Mouse (Mus musculus): ENCODE measurements around the gene Cage1. TPM values are rescaled to one million over a fixed set of nuclear protein-coding genes. Genes with fewer than 3 reads are reported as not detected.

Cage1 gene
- polyA plus RNA-seq, 1 experiment: not detected

GRCm38 (mm10) chr13:38015591-38015990, 21.3 kb downstream of the Cage1 start:
- H3K4me3 ChIP-seq (replicated peaks): no peak overlapping the region
- TF ChIP-seq GATA1 (IDR thresholded peaks at IDR 0.05; ENCODE audit: borderline replicate concordance, low read length): no peak
- TF ChIP-seq FLI1 (IDR thresholded peaks at IDR 0.05; ENCODE audit: low read length): no peak

DNA sequence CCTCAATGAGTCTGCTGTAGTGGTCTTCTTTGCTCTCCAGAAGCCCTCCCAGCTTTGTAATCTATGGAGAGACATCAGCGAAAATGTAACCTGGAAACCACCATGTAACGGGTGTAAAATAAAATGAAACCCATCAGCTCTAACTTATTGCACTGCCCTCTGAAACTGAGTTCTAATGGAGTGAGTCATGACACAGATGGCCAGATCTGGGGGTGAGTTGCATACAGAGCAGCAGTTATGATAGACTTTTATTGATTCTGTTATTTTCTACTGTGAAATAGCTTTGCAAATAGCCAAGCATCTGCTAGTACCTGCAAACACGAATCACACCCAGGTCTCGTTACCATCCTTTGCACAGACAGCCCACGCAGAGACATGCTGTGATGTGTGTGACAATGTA, 24.4 kb downstream of the Cage1 start:
- no peaks in the 10 kb centered on the region for H3K27me3 ChIP-seq (replicated peaks)
- H3K36me3 ChIP-seq (replicated peaks; ENCODE audit: low read length): no peaks in the 10 kb centered on the region
- peaks cover 4% of the 10 kb centered on the region for H3K9me3 ChIP-seq
- H3K4me3 ChIP-seq (replicated peaks): no peak overlapping the region
- no peak for TF ChIP-seq GATA1 (IDR thresholded peaks at IDR 0.05; ENCODE audit: borderline replicate concordance, low read length)
- TF ChIP-seq FLI1 (IDR thresholded peaks at IDR 0.05; ENCODE audit: low read length): no peak
- peaks cover 20% of the 10 kb centered on the region for H3K4me1 ChIP-seq

More at GRCm38 (mm10) chr13:38015591-38015990, 21.3 kb downstream of the Cage1 start:
- peaks cover under 1% of the 10 kb centered on the region for H3K4me1 ChIP-seq
- H3K9me3 ChIP-seq: peaks cover 10% of the 10 kb centered on the region
- H3K27me3 ChIP-seq (replicated peaks): no peaks in the 10 kb centered on the region
- no peaks in the 10 kb centered on the region for H3K36me3 ChIP-seq (replicated peaks; ENCODE audit: low read length)

- peaks cover under 1% of the 10 kb centered on the region for H3K9me3 ChIP-seq
Observed at GRCm38 (mm10) chr13:38010444-38010910, 26.4 kb downstream of the Cage1 start.

DNA sequence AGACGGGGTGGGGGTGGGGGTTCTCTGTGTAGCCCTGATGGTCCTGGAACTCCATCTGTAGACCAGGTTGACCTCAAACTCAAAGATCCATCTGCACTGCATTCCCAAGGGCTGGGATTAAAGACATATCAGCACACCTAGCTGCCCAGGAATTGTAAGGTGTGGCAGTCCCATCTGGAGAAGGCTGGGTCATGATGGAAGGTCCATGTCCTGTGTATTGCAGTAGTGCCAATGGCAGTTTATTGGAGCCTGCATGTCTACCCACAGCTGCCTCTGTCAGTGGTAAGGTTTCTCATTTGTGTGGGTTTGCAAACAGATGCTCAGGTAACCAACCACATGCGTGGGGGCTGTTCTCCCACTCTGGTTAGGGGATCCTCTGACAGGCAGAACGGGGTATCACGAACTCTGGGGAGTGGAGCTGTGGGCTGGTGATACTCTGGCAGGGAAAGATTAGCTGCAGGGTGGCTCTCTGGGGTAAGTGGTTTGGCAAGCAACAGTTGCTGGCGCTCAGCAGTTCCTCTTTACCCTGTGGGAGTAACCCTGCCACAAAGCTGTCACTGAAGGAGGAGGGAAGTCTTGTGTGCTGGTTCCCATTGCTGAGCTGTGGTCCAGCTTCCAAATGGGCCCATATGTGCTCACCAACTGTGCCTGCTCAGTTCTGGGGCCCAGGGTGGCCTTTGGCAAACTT, 27.0 kb downstream of the Cage1 start:
- H3K9me3 ChIP-seq: no peaks in the 10 kb centered on the region
- TF ChIP-seq GATA1 (IDR thresholded peaks at IDR 0.05; ENCODE audit: borderline replicate concordance, low read length) (no peak), FLI1 (IDR thresholded peaks at IDR 0.05; ENCODE audit: low read length) (no peak)
- H3K4me1 ChIP-seq: peaks cover 20% of the 10 kb centered on the region
- no peaks in the 10 kb centered on the region for H3K36me3 ChIP-seq (replicated peaks; ENCODE audit: low read length)
- H3K4me3 ChIP-seq (replicated peaks): peak overlapping the region; percentile 84
- H3K27me3 ChIP-seq (replicated peaks): no peaks in the 10 kb centered on the region

More at GRCm38 (mm10) chr13:38010444-38010910, 26.4 kb downstream of the Cage1 start:
- H3K27me3 ChIP-seq (replicated peaks): no peaks in the 10 kb centered on the region
- peak overlapping the region; percentile 84 for H3K4me3 ChIP-seq (replicated peaks)
- TF ChIP-seq GATA1 (IDR thresholded peaks at IDR 0.05; ENCODE audit: borderline replicate concordance, low read length): no peak
- no peak for TF ChIP-seq FLI1 (IDR thresholded peaks at IDR 0.05; ENCODE audit: low read length)
- H3K36me3 ChIP-seq (replicated peaks; ENCODE audit: low read length): no peaks in the 10 kb centered on the region
- peaks cover 20% of the 10 kb centered on the region for H3K4me1 ChIP-seq

- Histone ChIP-seq H3K4me1 (peaks cover 20% of the 10 kb centered on the region), H3K36me3 (replicated peaks; ENCODE audit: low read length) (no peaks in the 10 kb centered on the region), H3K9me3 (peaks cover 3% of the 10 kb centered on the region), H3K27me3 (replicated peaks) (peaks cover 5% of the 10 kb centered on the region), H3K4me3 (replicated peaks) (no peak overlapping the region)
- no peak for TF ChIP-seq GATA1 (IDR thresholded peaks at IDR 0.05; ENCODE audit: borderline replicate concordance, low read length)
- TF ChIP-seq FLI1 (IDR thresholded peaks at IDR 0.05; ENCODE audit: low read length): no peak
Observed at GRCm38 (mm10) chr13:38007972-38008371, 28.9 kb downstream of the Cage1 start.

- TF ChIP-seq FLI1 (IDR thresholded peaks at IDR 0.05; ENCODE audit: low read length): no peak
- no peak for TF ChIP-seq GATA1 (IDR thresholded peaks at IDR 0.05; ENCODE audit: borderline replicate concordance, low read length)
- Histone ChIP-seq H3K36me3 (replicated peaks; ENCODE audit: low read length) (no peaks in the 10 kb centered on the region), H3K4me3 (replicated peaks) (no peak overlapping the region), H3K9me3 (peaks cover 10% of the 10 kb centered on the region), H3K27me3 (replicated peaks) (peaks cover 14% of the 10 kb centered on the region), H3K4me1 (peaks cover 15% of the 10 kb centered on the region)
Observed at GRCm38 (mm10) chr13:38002461-38002860, 34.4 kb downstream of the Cage1 start.

GRCm38 (mm10) chr13:37999713-38000112, 37.2 kb downstream of the Cage1 start:
- H3K4me1 ChIP-seq: peaks cover 16% of the 10 kb centered on the region
- no peaks in the 10 kb centered on the region for H3K36me3 ChIP-seq (replicated peaks; ENCODE audit: low read length)
- TF ChIP-seq FLI1 (IDR thresholded peaks at IDR 0.05; ENCODE audit: low read length): no peak
- TF ChIP-seq GATA1 (IDR thresholded peaks at IDR 0.05; ENCODE audit: borderline replicate concordance, low read length): no peak
- peaks cover 14% of the 10 kb centered on the region for H3K27me3 ChIP-seq (replicated peaks)
- no peak overlapping the region for H3K4me3 ChIP-seq (replicated peaks)
- H3K9me3 ChIP-seq: peaks cover 10% of the 10 kb centered on the region

DNA sequence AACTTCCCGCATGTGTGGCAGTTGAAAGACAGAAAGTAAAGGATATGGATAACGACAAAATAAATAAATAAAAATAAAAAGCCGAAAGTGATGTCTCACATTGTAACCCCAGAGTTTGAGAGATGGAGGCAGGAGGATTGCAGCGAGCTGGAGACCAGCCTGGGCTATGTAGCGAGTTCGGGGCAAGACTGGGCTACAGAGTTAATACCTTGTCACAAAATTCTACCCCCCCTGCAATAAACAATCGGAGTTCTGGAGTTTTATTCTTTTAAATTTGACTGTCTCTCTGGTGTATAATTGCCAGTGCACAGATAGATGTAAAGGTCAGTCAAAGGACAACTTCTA, 42.5 kb downstream of the Cage1 start:
- no peaks in the 10 kb centered on the region for H3K27me3 ChIP-seq (replicated peaks)
- peaks cover 37% of the 10 kb centered on the region for H3K4me1 ChIP-seq
- H3K4me3 ChIP-seq (replicated peaks): peak overlapping the region; percentile 98
- peaks cover 21% of the 10 kb centered on the region for H3K36me3 ChIP-seq (replicated peaks; ENCODE audit: low read length)
- H3K9me3 ChIP-seq: no peaks in the 10 kb centered on the region
- no peak for TF ChIP-seq FLI1 (IDR thresholded peaks at IDR 0.05; ENCODE audit: low read length)
- no peak for TF ChIP-seq GATA1 (IDR thresholded peaks at IDR 0.05; ENCODE audit: borderline replicate concordance, low read length)

DNA sequence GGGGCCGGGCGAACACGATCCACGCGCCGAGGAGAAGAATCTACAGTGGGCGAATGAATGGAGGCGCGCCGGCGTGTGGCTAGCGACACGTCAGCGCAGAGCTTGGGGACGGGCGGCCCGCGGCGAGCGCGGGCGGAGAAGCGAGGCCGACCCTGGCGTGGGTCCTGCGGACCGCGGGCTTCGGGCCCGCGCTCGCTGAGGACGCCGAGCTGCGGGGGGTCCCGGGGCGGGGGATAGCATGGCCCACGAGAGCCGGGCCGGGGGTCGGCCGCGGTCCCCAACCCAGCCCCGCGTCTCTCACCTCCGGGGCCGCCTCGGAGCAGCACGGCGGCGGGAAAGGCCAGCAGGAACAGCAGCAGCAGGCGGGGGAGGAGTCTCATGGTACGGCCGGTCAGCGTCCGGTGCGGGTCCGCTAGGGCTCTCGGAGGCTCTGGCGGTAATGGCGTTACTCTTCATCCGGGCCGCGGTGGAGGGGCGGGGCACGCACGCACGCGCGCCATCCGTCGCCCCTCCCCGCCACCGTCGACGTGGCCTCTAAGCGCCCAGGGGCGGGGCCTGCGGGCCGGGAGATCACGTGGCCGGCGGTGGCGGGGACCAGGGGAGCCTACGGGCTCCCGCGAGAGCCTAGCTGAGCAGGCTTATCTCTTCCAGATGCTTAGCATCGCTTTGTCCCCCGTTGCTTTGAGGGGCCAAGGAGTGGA, 43.0 kb downstream of the Cage1 start, which contains the start of gene Ssr1:
Gene Ssr1 (minus strand): TSS at position 514 of the 701 bp plus-strand sequence.
- Histone ChIP-seq H3K36me3 (replicated peaks; ENCODE audit: low read length) (peaks cover 26% of the 10 kb centered on the region), H3K27me3 (replicated peaks) (no peaks in the 10 kb centered on the region), H3K4me3 (replicated peaks) (peak within 1 kb of the TSS; percentile 98), H3K4me1 (peaks cover 39% of the 10 kb centered on the region), H3K9me3 (no peaks in the 10 kb centered on the region)
- TF ChIP-seq GATA1 (IDR thresholded peaks at IDR 0.05; ENCODE audit: borderline replicate concordance, low read length) (no peak), FLI1 (IDR thresholded peaks at IDR 0.05; ENCODE audit: low read length) (no peak)

DNA sequence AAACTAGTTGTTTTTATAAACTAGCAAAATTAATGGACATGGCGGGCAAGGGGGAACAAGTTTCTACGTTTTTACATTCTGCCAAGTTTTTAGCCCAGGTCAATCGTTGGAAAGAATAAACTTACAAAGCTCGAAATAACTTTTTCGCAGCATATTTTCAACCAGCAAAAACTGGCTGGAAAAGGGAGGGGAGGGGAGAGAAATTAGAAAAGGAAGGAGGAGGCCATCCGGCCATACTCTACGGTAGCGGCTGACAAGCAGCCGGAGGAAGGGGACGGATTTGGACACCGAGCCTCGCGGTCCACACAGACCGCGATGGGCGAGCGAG, 43.5 kb downstream of the Cage1 start:
- TF ChIP-seq GATA1 (IDR thresholded peaks at IDR 0.05; ENCODE audit: borderline replicate concordance, low read length): no peak
- no peak for TF ChIP-seq FLI1 (IDR thresholded peaks at IDR 0.05; ENCODE audit: low read length)
- Histone ChIP-seq H3K36me3 (replicated peaks; ENCODE audit: low read length) (peaks cover 31% of the 10 kb centered on the region), H3K4me3 (replicated peaks) (peak overlapping the region; percentile 98), H3K4me1 (peaks cover 38% of the 10 kb centered on the region), H3K9me3 (no peaks in the 10 kb centered on the region), H3K27me3 (replicated peaks) (no peaks in the 10 kb centered on the region)
